Mouse (Mus musculus) CH12.LX (cell line): ENCODE measurements around the gene 9130019O22Rik. TPM values are rescaled to one million over a fixed set of nuclear protein-coding genes. Genes with fewer than 3 reads are reported as not detected.

Experiments
- DNase-seq: peaks from one replicate; pipeline ENCODE4 v3.0.0-alpha.2; 2013; ENCODE audit errors: extremely low read depth
- H3K27ac ChIP-seq: 2 replicates; pipeline ENCODE4 v1.5.1; 2012; ENCODE audit warnings: low read depth, mild to moderate bottlenecking, control low read depth, moderate library complexity; ENCODE audit not compliant: insufficient read depth
- H3K27me3 ChIP-seq: replicated peaks from 2 replicates; pipeline ENCODE3; 2012; ENCODE audit warnings: inconsistent platforms
- H3K36me3 ChIP-seq, 2 experiments: replicated peaks in 1 of 2; 2 replicates each; pipeline versions ENCODE3 to v1.6.1; 2012; ENCODE audit warnings: inconsistent platforms in 1 of 2, low read length in 1 of 2, mild to moderate bottlenecking in 1 of 2, mixed read lengths in 1 of 2, moderate library complexity in 1 of 2; ENCODE audit not compliant: control insufficient read depth in 1 of 2, insufficient read depth in 1 of 2
- H3K4me1 ChIP-seq, 2 experiments: 2 replicates each; pipeline ENCODE4 v1.6.1; 2012; ENCODE audit warnings: inconsistent platforms in 1 of 2, moderate library complexity in 1 of 2; ENCODE audit not compliant: insufficient read depth in 2 of 2, control insufficient read depth in 1 of 2
- H3K4me2 ChIP-seq: 2 replicates; pipeline ENCODE4 v1.6.1; 2012; ENCODE audit warnings: low read depth, mild to moderate bottlenecking, control low read depth; ENCODE audit not compliant: poor library complexity, insufficient read depth, severe bottlenecking
- H3K4me3 ChIP-seq, 3 experiments: fragments of 150-350 bp in 1 of 3; sonication (generic) in 1 of 3; replicated peaks in 1 of 3; 2 replicates each; pipeline versions ENCODE3 to v1.5.1; 2011 to 2012; ENCODE audit warnings: low read depth in 2 of 3, low read length in 2 of 3, mild to moderate bottlenecking in 2 of 3, moderate library complexity in 2 of 3, control low read depth in 1 of 3, improper control_type of control experiment in 1 of 3, inconsistent platforms in 1 of 3, mixed read lengths in 1 of 3; ENCODE audit not compliant: poor library complexity in 1 of 3
- H3K79me2 ChIP-seq: replicated peaks from 2 replicates; pipeline ENCODE4 v1.6.1; 2012; ENCODE audit warnings: mild to moderate bottlenecking, moderate library complexity; ENCODE audit not compliant: control insufficient read depth, poor library complexity, insufficient read depth, severe bottlenecking; ENCODE audit errors: extremely low read depth
- H3K9ac ChIP-seq: 2 replicates; pipeline ENCODE4 v1.6.1; 2012; ENCODE audit warnings: low read depth, mild to moderate bottlenecking, control low read depth, moderate library complexity; ENCODE audit not compliant: insufficient read depth
- H3K9me3 ChIP-seq: replicated peaks from 2 replicates; pipeline ENCODE3; 2012; ENCODE audit warnings: low read length, inconsistent platforms, mixed read lengths
- BHLHE40 ChIP-seq: IDR thresholded peaks from 2 replicates; pipeline ENCODE4 v1.6.1; 2011; ENCODE audit warnings: mild to moderate bottlenecking, low read depth, low read length, improper control_type of control experiment
- CTCF ChIP-seq, 2 experiments: IDR thresholded peaks in 1 of 2; conservative IDR thresholded peaks in 1 of 2; 2 replicates each; pipeline ENCODE4 v1.5.1; 2011 to 2012; ENCODE audit warnings: low read depth in 2 of 2, low read length in 2 of 2, improper control_type of control experiment in 1 of 2, inconsistent platforms in 1 of 2, mild to moderate bottlenecking in 1 of 2, moderate library complexity in 1 of 2
- ELF1 ChIP-seq: IDR thresholded peaks from 2 replicates; pipeline ENCODE4 v1.6.1; 2014; ENCODE audit warnings: low read depth, mild to moderate bottlenecking, inconsistent platforms, low read length, improper control_type of control experiment
- EP300 ChIP-seq: IDR thresholded peaks from 2 replicates; pipeline ENCODE4 v1.6.1; 2011; ENCODE audit warnings: low read length, improper control_type of control experiment
- GABPA ChIP-seq: IDR thresholded peaks from 2 replicates; pipeline ENCODE4 v1.6.1; 2012; ENCODE audit warnings: low read depth, low read length, improper control_type of control experiment, inconsistent platforms; ENCODE audit not compliant: insufficient replicate concordance
- HCFC1 ChIP-seq: IDR thresholded peaks from 2 replicates; pipeline ENCODE4 v1.6.1; 2012; ENCODE audit warnings: low read depth, mild to moderate bottlenecking, inconsistent platforms, low read length, improper control_type of control experiment
- JUN ChIP-seq: IDR thresholded peaks from 2 replicates; pipeline ENCODE4 v1.6.1; 2011; ENCODE audit warnings: low read depth, mild to moderate bottlenecking, low read length, improper control_type of control experiment, moderate library complexity; ENCODE audit not compliant: insufficient read depth
- KAT2A ChIP-seq: IDR thresholded peaks from 2 replicates; pipeline ENCODE4 v1.6.1; 2012; ENCODE audit warnings: low read length, improper control_type of control experiment, inconsistent platforms; ENCODE audit not compliant: insufficient replicate concordance
- MAFK ChIP-seq: IDR thresholded peaks from 2 replicates; pipeline ENCODE4 v1.6.1; 2011; ENCODE audit warnings: low read length, improper control_type of control experiment; ENCODE audit not compliant: insufficient replicate concordance
- MAX ChIP-seq: IDR thresholded peaks from 2 replicates; pipeline ENCODE4 v1.6.1; 2011; ENCODE audit warnings: low read length, improper control_type of control experiment
- MAZ ChIP-seq: IDR thresholded peaks from 2 replicates; pipeline ENCODE4 v1.6.1; 2012; ENCODE audit warnings: low read depth, mild to moderate bottlenecking, inconsistent platforms, low read length, improper control_type of control experiment, moderate library complexity
- NELFE ChIP-seq: IDR thresholded peaks from 2 replicates; pipeline ENCODE4 v1.6.1; 2011; ENCODE audit warnings: low read depth, low read length, improper control_type of control experiment
- NRF1 ChIP-seq: IDR thresholded peaks from 2 replicates; pipeline ENCODE4 v1.6.1; 2014; ENCODE audit warnings: low read depth, mild to moderate bottlenecking, inconsistent platforms, low read length, improper control_type of control experiment, moderate library complexity
- POLR2AphosphoS2 ChIP-seq: IDR thresholded peaks from 2 replicates; pipeline ENCODE4 v1.6.1; 2011; ENCODE audit warnings: low read depth, low read length, improper control_type of control experiment
- RAD21 ChIP-seq: IDR thresholded peaks from 2 replicates; pipeline ENCODE4 v1.6.1; 2011; ENCODE audit warnings: low read depth, mild to moderate bottlenecking, low read length, improper control_type of control experiment, moderate library complexity
- RCOR1 ChIP-seq: conservative IDR thresholded peaks from 2 replicates; pipeline ENCODE4 v1.6.1; 2012; ENCODE audit warnings: low read depth, mild to moderate bottlenecking, inconsistent platforms, low read length, improper control_type of control experiment
- SIN3A ChIP-seq: IDR thresholded peaks from 2 replicates; pipeline ENCODE4 v1.6.1; 2012; ENCODE audit warnings: low read length, improper control_type of control experiment, inconsistent platforms
- SMC3 ChIP-seq: IDR thresholded peaks from 2 replicates; pipeline ENCODE4 v1.6.1; 2011; ENCODE audit warnings: low read depth, low read length, improper control_type of control experiment
- TBP ChIP-seq: conservative IDR thresholded peaks from 2 replicates; pipeline ENCODE4 v1.6.1; 2011; ENCODE audit warnings: low read depth, low read length, improper control_type of control experiment
- TCF12 ChIP-seq: IDR thresholded peaks from 2 replicates; pipeline ENCODE4 v1.6.1; 2014; ENCODE audit warnings: low read depth, mild to moderate bottlenecking, inconsistent platforms, low read length, improper control_type of control experiment
- USF1 ChIP-seq: IDR thresholded peaks from 2 replicates; pipeline ENCODE4 v1.6.1; 2014; ENCODE audit warnings: low read depth, mild to moderate bottlenecking, inconsistent platforms, low read length, improper control_type of control experiment
- USF2 ChIP-seq: conservative IDR thresholded peaks from 2 replicates; pipeline ENCODE4 v1.6.1; 2011; ENCODE audit warnings: low read depth, low read length, improper control_type of control experiment
- ZC3H11A ChIP-seq: IDR thresholded peaks from 2 replicates; pipeline ENCODE4 v1.6.1; 2012; ENCODE audit warnings: low read depth, mild to moderate bottlenecking, inconsistent platforms, low read length, improper control_type of control experiment
- ZKSCAN1 ChIP-seq: IDR thresholded peaks from 2 replicates; pipeline ENCODE4 v1.6.1; 2012; ENCODE audit warnings: low read depth, inconsistent platforms, low read length, improper control_type of control experiment, borderline replicate concordance
- ZMIZ1 ChIP-seq: IDR thresholded peaks from 2 replicates; pipeline ENCODE4 v1.6.1; 2012; ENCODE audit warnings: low read depth, mild to moderate bottlenecking, inconsistent platforms, low read length, improper control_type of control experiment
- ZNF384 ChIP-seq: IDR thresholded peaks from 2 replicates; pipeline ENCODE4 v1.6.1; 2012; ENCODE audit warnings: low read depth, low read length, improper control_type of control experiment, inconsistent platforms
- dilution Hi-C: fragments of 300-500 bp; cut with MboI; formaldehyde crosslinking; loops from 2 replicates; pipeline ENCODE4 v1.14.3; 2020; ENCODE audit warnings: low sequenced_read_pairs; ENCODE audit not compliant: extremely low pct_unique_long_range_greater_than_20kb, extremely low pct_ligation_motif_present
- in situ Hi-C: fragments of 300-500 bp; cut with MboI; formaldehyde crosslinking; loops from 3 replicates; pipeline ENCODE4 v1.14.3; 2019; ENCODE audit warnings: low sequenced_read_pairs, low pct_ligation_motif_present, low pct_unique_long_range_greater_than_20kb, mixed read lengths
- polyA plus RNA-seq: library from polyadenylated mRNA; unstranded; fragments of >175 nt; gene quantifications from 2 replicates; pipeline ENCODE4 v1.2.1, GENCODE M21; 2012; ENCODE audit warnings: low read depth; ENCODE audit not compliant: insufficient read length
- total RNA-seq, 2 experiments: library from RNA; depleted of rRNA; stranded (reverse); fragments of 300-350 nt in 1 of 2; fragments of >200 nt in 1 of 2; gene quantifications; 2 replicates each; pipeline ENCODE4 v1.2.3; 2012 to 2014

The 9130019O22Rik gene
- total and polyA plus RNA-seq, 3 experiments, result 3.3 to 4.2 (median 4.0) TPM

GRCm38 (mm10) chr7:127421388-127422191, 34.6 kb upstream of the 9130019O22Rik start, which contains the start of gene Zfp688 (continued):
- TF ChIP-seq SMC3, result no peak
- TF ChIP-seq MAFK, result no peak
- TF ChIP-seq USF2, result no peak
- peak; percentile 46; the same call in 1 of the 2 replicates for TF ChIP-seq NRF1
- TF ChIP-seq GABPA, result no peak
- no peak; a peak in 1 of 4 replicates for TF ChIP-seq CTCF (conservative IDR thresholded peaks at IDR 0.05 in 1 of 2, IDR thresholded peaks at IDR 0.05 in 1 of 2; ENCODE audit: low read depth in 2 of 2, low read length in 2 of 2)
- TF ChIP-seq RCOR1, result no peak
- TF ChIP-seq RAD21, result no peak
- no peak for TF ChIP-seq ZKSCAN1
- no peak for TF ChIP-seq USF1
- peak; percentile 2; the same call in 1 of the 2 replicates for TF ChIP-seq MAZ
- peak; percentile 93 for TF ChIP-seq MAX
- peak; percentile 95 for TF ChIP-seq ELF1
- TF ChIP-seq NELFE, result peak; percentile 93
- TF ChIP-seq ZNF384, result no peak
- no peak for TF ChIP-seq KAT2A

GRCm38 (mm10) chr7:127411418-127411817, 24.5 kb upstream of the 9130019O22Rik start:
- no peak overlapping the region for H3K4me3 ChIP-seq
- peaks cover 5% of the 10 kb centered on the region for H3K9me3 ChIP-seq
- peaks cover 0 to 11% of the 10 kb centered on the region in 2 experiments; a peak in 2 of 4 replicates for H3K4me1 ChIP-seq
- H3K79me2 ChIP-seq, result no peaks in the 10 kb centered on the region
- dilution Hi-C loops (no loop called here), in situ Hi-C loops (no loop called here)
- TF ChIP-seq HCFC1 (no peak), BHLHE40 (no peak), ZC3H11A (no peak), TBP (no peak), TCF12 (no peak), SIN3A (no peak), EP300 (no peak), JUN (no peak), ZNF384 (no peak), RAD21 (no peak), USF2 (no peak), ELF1 (no peak), ZMIZ1 (no peak), POLR2AphosphoS2 (no peak), NRF1 (no peak)
- no peak overlapping the region for H3K4me2 ChIP-seq
- H3K27me3 ChIP-seq, result no peaks in the 10 kb centered on the region
- peaks cover 0 to 4% of the 10 kb centered on the region in 2 experiments for H3K36me3 ChIP-seq
- no peak overlapping the region for H3K27ac ChIP-seq
- no peak for DNase-seq
- H3K9ac ChIP-seq, result no peak overlapping the region
